Mouse (Mus musculus) megakaryocyte-erythroid progenitor cell, adult 5-6 weeks (primary cell): Measurements from ENCODE around the gene Emg1. TPM values are rescaled to one million over a fixed set of nuclear protein-coding genes. Genes with fewer than 3 reads are reported as not detected.
A peak's percentile ranks its signal among the peaks of the same experiment; 100 is the strongest.
"Not testable (repeated sequence)": the region's sequence is repeated elsewhere in the genome, so short reads cannot be mapped to it uniquely, and the experiment has no call there.

Experiments
- ATAC-seq: replicated peaks from 2 replicates; pipeline ENCODE4 v1.8.0; 2016; ENCODE audit warnings: mild to moderate bottlenecking, inconsistent platforms; ENCODE audit not compliant: severe bottlenecking, poor library complexity, low FRiP score, low TSS enrichment
- total RNA-seq, 2 experiments: library from RNA; stranded (forward) in 1 of 2; stranded (reverse) in 1 of 2; fragments of 200-1000, 215-1000 nt in 1 of 2; fragments of >200 nt in 1 of 2; fragmentation: Nextera tagmentation in 1 of 2; gene quantifications; 2 replicates each; pipeline ENCODE4 v1.2.3; 2014 to 2017

Emg1 gene
- total RNA-seq, 2 experiments from 2014 or later = 387 to 422 TPM

- ATAC-seq = not testable (repeated sequence)
Observed at GRCm38 (mm10) chr6:124686644-124687043, 25.3 kb downstream of the Emg1 start.

- ATAC-seq = peak; percentile 87
Observed at GRCm38 (mm10) chr6:124685606-124686386, 26.2 kb downstream of the Emg1 start.

GRCm38 (mm10) chr6:124683591-124684417 lies 28.2 kb downstream of the Emg1 start:
- peak; percentile 61 for ATAC-seq

GRCm38 (mm10) chr6:124682291-124682690 lies 29.7 kb downstream of the Emg1 start:
- ATAC-seq = not testable (repeated sequence)

GRCm38 (mm10) chr6:124679486-124679885 lies 32.5 kb downstream of the Emg1 start:
- no peak for ATAC-seq

GRCm38 (mm10) chr6:124678769-124679168 lies 33.2 kb downstream of the Emg1 start:
- ATAC-seq = no peak

- ATAC-seq = no peak
Observed at GRCm38 (mm10) chr6:124676171-124676570, 35.8 kb downstream of the Emg1 start.

- ATAC-seq = no peak
Observed at GRCm38 (mm10) chr6:124674591-124674990, 37.4 kb downstream of the Emg1 start.

- no peak for ATAC-seq
Observed at GRCm38 (mm10) chr6:124673619-124674018, 38.4 kb downstream of the Emg1 start.

GRCm38 (mm10) chr6:124672100-124672499 lies 39.9 kb downstream of the Emg1 start:
- ATAC-seq = 0 out of 2 replicates have a peak, but pooled peaks have one; percentile 27

- no peak for ATAC-seq
Observed at GRCm38 (mm10) chr6:124670281-124670900, 41.6 kb downstream of the Emg1 start.

GRCm38 (mm10) chr6:124669234-124669859 lies 42.6 kb downstream of the Emg1 start:
- peak; percentile 47 for ATAC-seq

GRCm38 (mm10) chr6:124665011-124665410 lies 47.0 kb downstream of the Emg1 start:
- no peak for ATAC-seq

- no peak for ATAC-seq
Observed at GRCm38 (mm10) chr6:124664256-124664655, 47.7 kb downstream of the Emg1 start.

- ATAC-seq = no peak
Observed at GRCm38 (mm10) chr6:124663424-124663795, 48.6 kb downstream of the Emg1 start.

GRCm38 (mm10) chr6:124662477-124663423 lies 49.2 kb downstream of the Emg1 start, which contains the start of gene Lpcat3:
Gene Lpcat3 (plus strand): TSS chr6:124663027.
- peak; percentile 94 for ATAC-seq

- ATAC-seq = no peak
Observed at GRCm38 (mm10) chr6:124661995-124662394, 50.0 kb downstream of the Emg1 start.

- ATAC-seq = no peak
Observed at GRCm38 (mm10) chr6:124661156-124661806, 50.7 kb downstream of the Emg1 start.
